Mouse (Mus musculus): Measurements from ENCODE around the gene Gm17617. TPM values are rescaled to one million over a fixed set of nuclear protein-coding genes. Genes with fewer than 3 reads are reported as not detected.

The Gm17617 gene
- polyA plus RNA-seq (2014; fragmentation: Illumina TruSeq; extraction: RNeasy Lipid Tissue Mini Kit (QIAGEN cat#74804); ENCODE audit: low read depth, low replicate concordance), result not detected

GRCm38 (mm10) chr13:55133448-55133847 is at the start of gene Gm17617:
Gene Gm17617 (minus strand): TSS chr13:55133548.

GRCm38 (mm10) chr13:55152621-55153415 is 19.5 kb upstream of the Gm17617 start, which contains the start of gene Fgfr4:
Gene Fgfr4 (plus strand): TSS chr13:55152640.

GRCm38 (mm10) chr13:55105045-55105952 is 28.0 kb downstream of the Gm17617 start, which contains the start of gene Zfp346:
Gene Zfp346 (plus strand): TSS chr13:55105311.

GRCm38 (mm10) chr13:55099726-55100478 is 33.4 kb downstream of the Gm17617 start, which contains the start of gene Uimc1:
Gene Uimc1 (minus strand): TSS chr13:55100300.

Other genes with a start within 250 kb of the Gm17617 start
- gene Unc5a, start 184.1 kb downstream of the Gm17617 start, polyA plus RNA-seq (2014; fragmentation: Illumina TruSeq; extraction: RNeasy Lipid Tissue Mini Kit (QIAGEN cat#74804); ENCODE audit: low read depth, low replicate concordance), result 15.9 TPM
- gene Hk3, start 112.2 kb downstream of the Gm17617 start, polyA plus RNA-seq (2014; fragmentation: Illumina TruSeq; extraction: RNeasy Lipid Tissue Mini Kit (QIAGEN cat#74804); ENCODE audit: low read depth, low replicate concordance), result 3.2 TPM
- 38.4 TPM for gene Uimc1, start 33.2 kb downstream of the Gm17617 start, polyA plus RNA-seq (2014; fragmentation: Illumina TruSeq; extraction: RNeasy Lipid Tissue Mini Kit (QIAGEN cat#74804); ENCODE audit: low read depth, low replicate concordance)
- 20.3 TPM for gene Zfp346, start 28.2 kb downstream of the Gm17617 start, polyA plus RNA-seq (2014; fragmentation: Illumina TruSeq; extraction: RNeasy Lipid Tissue Mini Kit (QIAGEN cat#74804); ENCODE audit: low read depth, low replicate concordance)
- gene Fgfr4, start 19.1 kb upstream of the Gm17617 start, polyA plus RNA-seq (2014; fragmentation: Illumina TruSeq; extraction: RNeasy Lipid Tissue Mini Kit (QIAGEN cat#74804); ENCODE audit: low read depth, low replicate concordance), result 4.6 TPM
- 36.5 TPM for gene Nsd1, start 76.2 kb upstream of the Gm17617 start, polyA plus RNA-seq (2014; fragmentation: Illumina TruSeq; extraction: RNeasy Lipid Tissue Mini Kit (QIAGEN cat#74804); ENCODE audit: low read depth, low replicate concordance)
- 161 TPM for gene Prelid1, start 187.0 kb upstream of the Gm17617 start, polyA plus RNA-seq (2014; fragmentation: Illumina TruSeq; extraction: RNeasy Lipid Tissue Mini Kit (QIAGEN cat#74804); ENCODE audit: low read depth, low replicate concordance)
- gene Rab24, start 188.4 kb upstream of the Gm17617 start, polyA plus RNA-seq (2014; fragmentation: Illumina TruSeq; extraction: RNeasy Lipid Tissue Mini Kit (QIAGEN cat#74804); ENCODE audit: low read depth, low replicate concordance), result 67.2 TPM
- gene Mxd3, start 196.3 kb upstream of the Gm17617 start, polyA plus RNA-seq (2014; fragmentation: Illumina TruSeq; extraction: RNeasy Lipid Tissue Mini Kit (QIAGEN cat#74804); ENCODE audit: low read depth, low replicate concordance), result 1.2 TPM
- gene Lman2, start 229.2 kb upstream of the Gm17617 start, polyA plus RNA-seq (2014; fragmentation: Illumina TruSeq; extraction: RNeasy Lipid Tissue Mini Kit (QIAGEN cat#74804); ENCODE audit: low read depth, low replicate concordance), result 250 TPM
- 2.2 TPM for gene Rgs14, start 236.2 kb upstream of the Gm17617 start, polyA plus RNA-seq (2014; fragmentation: Illumina TruSeq; extraction: RNeasy Lipid Tissue Mini Kit (QIAGEN cat#74804); ENCODE audit: low read depth, low replicate concordance)